ENCODE assay signal across 11 mouse cellular contexts in genomic region chr9:37001935-37002535, GRCm38 (mm10).
A peak's percentile ranks its signal among the peaks of the same experiment; 100 is the strongest.
DNase-seq lines count a peak whose midpoint lies in the region; ATAC-seq and TF ChIP-seq lines count a peak whose summit lies in the region.
"Had no signal": no experiment of that assay in that cellular context is flagged by ENCODE, and none has a peak within 500 bp of the region (broad histone marks: within the 10 kb centered on the region; RNA-seq: fewer than 3 reads in every experiment).

No protein-coding gene starts in this region.

- H3K9me3 ChIP-seq in forebrain, postnatal 0 days (ENCODE audit: low read length): no peaks in the 10 kb centered on the region
- no peaks in the 10 kb centered on the region for H3K9me3 ChIP-seq in midbrain, embryonic 14.5 days (ENCODE audit: control insufficient read depth, low read length)
- H3K9me3 ChIP-seq: heart, embryonic 10.5 days had no signal

- peak overlapping the region; percentile 72 for H3K27ac ChIP-seq in forebrain, postnatal 0 days (ENCODE audit: low read depth, low read length)
- peak overlapping the region; percentile 53 for H3K27ac ChIP-seq in midbrain, embryonic 14.5 days (replicated peaks; ENCODE audit: low read depth, low read length)
- H3K27ac ChIP-seq: heart, embryonic 10.5 days had no signal

- peak; percentile 43 for DNase-seq in embryo, embryonic 11 days
- DNase-seq in embryo, embryonic 9.5 days (ENCODE audit: extremely low spot score): no peak
- DNase-seq in Muller cell, postnatal 12 days (ENCODE audit: inconsistent ontology term): peak; percentile 73
- peak; percentile 43 for DNase-seq in forebrain, postnatal 0 days
- DNase-seq in midbrain, embryonic 14.5 days: peak; percentile 80
- DNase-seq in urinary bladder, postnatal 10 days (ENCODE audit: low spot score): no peak
- no peak for DNase-seq in adrenal gland, postnatal 36 days
- DNase-seq in heart, postnatal 10 days: no peak
- DNase-seq: liver, postnatal 0 days had no signal

- intact Hi-C loops in heart, postnatal 10 days (cut with DNase I): no loop called here

- no peaks in the 10 kb centered on the region for H3K27me3 ChIP-seq in forebrain, postnatal 0 days (ENCODE audit: insufficient read depth, low read length)
- no peaks in the 10 kb centered on the region for H3K27me3 ChIP-seq in midbrain, embryonic 14.5 days (ENCODE audit: control insufficient read depth, insufficient read depth, low read length)

- no peak for TF ChIP-seq CTCF in forebrain, postnatal 0 days (IDR thresholded peaks at IDR 0.05; ENCODE audit: low read depth)

- peak; percentile 84 for ATAC-seq in forebrain, postnatal 0 days
- peak; percentile 60 for ATAC-seq in midbrain, embryonic 14.5 days (ENCODE audit: low FRiP score, low TSS enrichment)
- ATAC-seq: liver, postnatal 0 days had no signal

- no peak overlapping the region for H3K9ac ChIP-seq in forebrain, postnatal 0 days
- H3K9ac ChIP-seq in midbrain, embryonic 14.5 days (replicated peaks; ENCODE audit: low read length): no peak overlapping the region
- H3K9ac ChIP-seq: liver, postnatal 0 days had no signal

- no peak overlapping the region for H3K4me3 ChIP-seq in forebrain, postnatal 0 days (ENCODE audit: low read depth, low read length)
- H3K4me3 ChIP-seq in midbrain, embryonic 14.5 days (replicated peaks; ENCODE audit: low read depth, low read length): no peak overlapping the region
- H3K4me3 ChIP-seq: heart, embryonic 10.5 days; myocyte had no signal

- 9% methylated on average over 7 of the region's 7 CpGs for WGBS in forebrain, postnatal 0 days
- WGBS in midbrain, embryonic 14.5 days: 31% methylated on average over 7 of the region's 7 CpGs

- no peaks in the 10 kb centered on the region for H3K36me3 ChIP-seq in forebrain, postnatal 0 days (ENCODE audit: insufficient read depth)
- H3K36me3 ChIP-seq in midbrain, embryonic 14.5 days (ENCODE audit: control insufficient read depth, insufficient read depth, low read length): no peaks in the 10 kb centered on the region
- H3K36me3 ChIP-seq: heart, embryonic 10.5 days had no signal

- H3K4me2 ChIP-seq in forebrain, postnatal 0 days (ENCODE audit: low read depth): no peak overlapping the region
- H3K4me2 ChIP-seq in midbrain, embryonic 14.5 days (ENCODE audit: low read length): no peak overlapping the region

- peaks cover 15% of the 10 kb centered on the region for H3K4me1 ChIP-seq in forebrain, postnatal 0 days (ENCODE audit: insufficient read depth)
- peaks cover 13% of the 10 kb centered on the region for H3K4me1 ChIP-seq in midbrain, embryonic 14.5 days (ENCODE audit: control insufficient read depth, insufficient read depth, low read length)

Comparison
In these comparisons a context has a peak if more than half of its experiments do, and no peak if none do; other contexts are left out.
1. DNase-seq: peak in embryo, embryonic 11 days (single experiment), Muller cell, postnatal 12 days (single experiment), forebrain, postnatal 0 days (single experiment) and midbrain, embryonic 14.5 days (single experiment); none in embryo, embryonic 9.5 days (single experiment), urinary bladder, postnatal 10 days (single experiment), adrenal gland, postnatal 36 days (0 of 2) and heart, postnatal 10 days (0 of 2).